Mouse (Mus musculus): Measurements from ENCODE around the gene Gm7029.
"Not testable (repeated sequence)": the region's sequence is repeated elsewhere in the genome, so short reads cannot be mapped to it uniquely, and the experiment has no call there.

Gm7029 gene

DNA sequence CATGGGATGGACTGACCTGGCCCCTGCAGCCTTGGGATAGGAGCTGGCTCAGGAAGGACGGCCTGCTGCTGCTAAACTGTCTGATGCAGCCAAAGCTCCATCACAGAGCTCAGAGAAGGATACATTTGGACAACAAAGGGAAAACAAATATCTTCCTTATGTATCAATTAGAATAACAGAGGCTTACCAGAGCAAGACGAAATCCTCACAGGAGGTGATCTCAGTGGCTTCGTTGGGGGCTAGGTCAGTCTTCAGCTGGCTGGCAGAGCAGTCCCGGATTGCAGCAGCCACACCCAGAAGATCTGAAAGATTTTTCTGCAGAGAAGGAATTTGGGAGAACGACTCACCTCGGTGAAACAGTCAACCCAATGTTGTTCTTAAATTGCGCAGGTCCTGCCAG, 18.8 kb downstream of the Gm7029 start:
- DNase-seq = no peak

DNA sequence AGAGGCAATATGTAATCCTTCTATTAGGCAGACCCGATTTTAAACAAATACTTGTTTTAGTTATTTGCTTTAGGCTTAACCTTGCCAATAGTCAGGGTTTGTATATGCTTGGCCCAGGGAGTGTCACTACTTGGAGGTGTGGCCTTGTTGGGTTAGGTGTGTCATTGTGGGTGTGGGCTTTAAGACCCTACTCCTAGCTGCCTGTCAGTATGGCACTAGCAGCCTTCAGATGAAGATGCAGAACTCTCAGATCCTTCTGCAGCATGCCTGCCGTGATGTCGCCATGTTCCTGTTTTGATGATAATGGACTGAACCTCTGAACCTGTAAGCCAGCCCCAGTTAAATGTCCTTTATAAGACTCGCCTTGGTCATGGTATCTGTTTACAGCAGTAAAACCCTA, 19.4 kb downstream of the Gm7029 start:
- DNase-seq = not testable (repeated sequence)

DNA sequence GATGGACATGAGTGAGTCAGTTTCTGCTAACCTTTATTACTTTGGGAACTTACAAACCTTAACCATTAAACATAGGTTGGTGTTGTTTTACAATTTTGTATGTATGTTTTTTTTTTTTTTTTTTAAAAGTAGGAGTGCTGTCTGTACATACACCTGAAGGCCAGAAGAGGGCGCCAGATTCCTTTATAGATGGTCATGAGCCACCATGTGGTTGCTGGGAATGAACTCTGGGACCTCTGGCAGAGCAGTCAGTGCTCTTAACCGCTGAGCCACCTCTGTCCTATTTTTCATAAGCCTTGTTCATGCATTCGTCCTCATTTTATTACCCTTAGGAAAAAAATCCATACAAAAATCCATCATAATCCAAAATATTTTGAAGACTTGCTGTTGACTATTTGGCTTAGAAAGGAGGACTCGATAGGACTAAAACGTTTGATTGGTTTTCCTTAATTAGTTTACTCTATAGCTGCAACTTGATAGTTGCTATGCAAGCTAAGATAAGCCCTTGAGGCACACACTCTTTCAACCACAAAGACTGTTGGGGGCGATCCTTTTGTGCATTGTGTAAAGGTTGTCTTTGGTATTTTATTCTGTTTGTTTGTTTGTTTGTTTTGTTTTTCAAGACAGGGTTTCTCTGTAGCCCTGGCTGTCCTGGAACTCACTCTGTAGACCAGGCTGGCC, 23.6 kb downstream of the Gm7029 start:
- no peak for DNase-seq

DNA sequence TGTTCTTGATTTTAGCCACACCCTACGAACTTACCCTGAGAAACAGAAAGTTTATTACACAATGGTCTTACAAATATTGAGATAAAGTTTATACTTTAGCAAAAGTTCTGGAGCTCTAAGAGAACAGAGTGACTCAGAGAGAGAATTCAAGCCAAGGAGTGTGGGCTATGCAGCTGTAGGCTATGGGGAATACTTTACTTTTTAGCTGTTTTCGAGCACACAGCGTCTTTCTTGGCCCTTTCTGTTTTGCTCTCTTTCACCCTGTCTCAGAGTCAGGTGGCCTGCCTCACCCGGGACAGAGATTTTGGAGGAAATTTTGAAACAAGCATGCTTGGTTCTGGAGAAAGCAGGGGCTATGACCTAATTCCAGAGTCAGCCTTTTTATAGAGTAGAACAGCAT, 24.6 kb downstream of the Gm7029 start:
- DNase-seq = not testable (repeated sequence)

DNA sequence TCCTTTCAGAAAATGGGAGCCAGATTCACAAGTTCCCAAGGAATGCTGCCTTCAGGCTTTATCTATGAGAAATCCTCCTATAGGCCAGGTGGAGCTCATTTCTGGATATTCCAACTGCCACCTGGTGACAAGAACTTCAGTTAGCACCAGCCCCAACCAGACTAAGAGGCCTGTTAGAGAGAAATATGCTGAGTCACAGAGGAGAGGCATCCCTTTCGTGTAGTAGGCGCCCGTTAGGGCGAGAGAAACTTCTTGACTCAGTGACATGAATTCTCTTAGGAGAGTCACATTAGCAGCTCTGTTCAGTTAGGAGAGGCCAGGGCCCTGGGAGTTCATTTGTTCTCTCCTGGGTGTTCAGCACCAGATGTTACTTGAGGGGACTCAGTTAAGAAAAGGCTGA, 26.0 kb downstream of the Gm7029 start:
- DNase-seq = no peak

DNA sequence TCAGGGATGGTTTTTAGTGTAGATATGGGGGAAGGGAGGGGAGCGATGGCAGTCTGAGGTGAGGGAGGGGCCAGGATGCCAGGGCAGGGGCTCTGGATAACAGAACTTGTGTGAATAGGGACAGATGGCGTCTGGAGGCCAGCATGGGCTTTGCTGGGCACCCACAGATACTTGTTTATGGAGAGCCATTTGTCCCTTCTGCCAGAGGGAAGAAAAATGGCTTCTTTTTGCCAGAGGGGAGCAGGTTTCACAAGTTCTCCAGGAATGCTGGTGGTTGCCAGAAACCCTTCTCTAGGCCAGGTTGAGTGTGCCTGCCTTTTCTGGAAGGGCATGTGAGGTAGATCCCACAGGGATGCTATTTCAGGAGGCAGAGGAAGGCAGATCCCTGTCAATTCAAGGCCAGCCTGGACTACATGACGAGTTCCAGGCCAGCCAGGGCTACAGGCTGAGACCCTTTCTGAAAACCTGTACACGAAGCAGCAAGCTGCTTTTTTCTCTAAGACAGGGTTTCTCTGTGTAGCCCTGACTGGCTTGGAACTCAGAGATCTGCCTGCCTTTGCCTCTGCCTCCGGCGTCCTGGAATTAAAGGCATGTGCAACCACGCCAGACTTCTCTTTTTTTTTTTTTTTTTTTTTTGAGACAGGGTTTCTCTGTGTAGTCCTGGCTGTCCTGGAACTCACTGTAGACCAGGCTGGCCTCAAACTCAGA, 26.8 kb downstream of the Gm7029 start:
- DNase-seq = no peak

DNA sequence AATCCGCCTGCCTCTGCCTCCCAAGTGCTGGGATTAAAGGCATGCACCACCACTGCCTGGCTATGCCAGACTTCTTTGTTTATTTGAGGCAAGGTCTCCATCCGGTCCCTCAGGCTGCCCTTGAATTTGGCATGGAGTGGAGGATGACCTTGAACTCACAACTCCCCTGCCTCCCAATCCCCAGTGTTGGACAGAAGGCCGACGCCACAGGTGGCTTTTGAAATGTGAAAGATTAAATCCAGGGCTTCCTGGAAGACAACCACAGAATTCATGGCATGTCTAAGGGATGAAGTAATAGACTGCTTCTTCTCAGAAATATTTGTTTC, 27.3 kb downstream of the Gm7029 start:
- DNase-seq = no peak

DNA sequence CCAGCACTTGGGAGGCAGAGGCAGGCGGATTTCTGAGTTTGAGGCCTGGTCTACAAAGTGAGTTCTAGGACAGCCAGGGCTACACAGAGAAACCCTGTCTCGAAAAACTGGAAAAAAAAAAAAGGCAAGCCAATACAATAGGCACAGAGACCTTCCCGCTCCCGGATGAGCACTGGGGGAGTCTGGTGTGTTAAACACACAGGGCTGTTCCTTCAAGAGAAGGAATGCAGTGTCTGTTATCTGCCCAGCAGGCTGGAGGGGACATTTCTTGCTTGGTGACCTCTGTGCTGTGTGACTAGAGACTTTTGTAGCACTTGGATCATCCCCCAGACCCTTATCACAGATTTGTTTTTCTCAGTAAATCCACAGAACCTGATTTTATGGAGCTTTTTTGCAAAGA, 28.0 kb downstream of the Gm7029 start:
- no peak for DNase-seq

DNA sequence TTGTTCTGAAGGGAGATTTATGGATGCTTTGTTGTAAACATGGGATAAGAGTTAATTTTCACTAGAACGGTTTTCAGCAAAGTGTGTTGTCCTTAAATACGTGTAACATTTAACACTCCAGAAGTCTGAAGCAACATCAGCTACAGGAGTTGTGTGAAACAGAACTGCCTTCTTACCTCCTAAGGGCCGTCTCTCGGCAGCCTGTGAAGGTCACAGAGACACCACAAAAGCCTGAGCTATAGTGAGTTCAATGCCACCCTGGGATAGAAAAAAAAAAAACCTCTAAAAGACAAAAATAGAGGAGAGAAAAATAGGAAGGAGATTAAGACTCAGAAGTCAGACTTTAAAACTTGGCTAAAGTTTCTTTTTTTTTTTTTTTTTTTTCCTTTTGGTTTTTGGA, 28.4 kb downstream of the Gm7029 start:
- DNase-seq = no peak

DNA sequence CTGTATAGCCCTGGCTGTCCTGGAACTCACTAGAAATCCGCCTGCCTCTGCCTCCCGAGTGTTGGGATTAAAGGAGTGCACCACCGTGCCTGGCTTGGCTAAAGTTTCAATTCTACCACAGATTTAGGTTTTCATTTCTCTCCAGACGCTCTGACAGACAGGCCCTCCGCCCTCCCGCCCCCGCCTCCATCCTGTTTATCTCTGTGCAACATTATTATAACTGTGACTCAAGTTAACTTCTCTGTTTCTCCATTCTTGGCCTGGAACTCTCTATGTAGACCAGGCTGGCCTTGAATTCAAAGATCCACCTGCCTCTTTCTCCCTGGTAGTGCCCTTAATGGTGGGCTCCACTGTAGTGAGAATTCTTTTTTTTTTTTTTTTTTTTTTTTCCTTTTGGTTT, 28.9 kb downstream of the Gm7029 start:
- no peak for DNase-seq

DNA sequence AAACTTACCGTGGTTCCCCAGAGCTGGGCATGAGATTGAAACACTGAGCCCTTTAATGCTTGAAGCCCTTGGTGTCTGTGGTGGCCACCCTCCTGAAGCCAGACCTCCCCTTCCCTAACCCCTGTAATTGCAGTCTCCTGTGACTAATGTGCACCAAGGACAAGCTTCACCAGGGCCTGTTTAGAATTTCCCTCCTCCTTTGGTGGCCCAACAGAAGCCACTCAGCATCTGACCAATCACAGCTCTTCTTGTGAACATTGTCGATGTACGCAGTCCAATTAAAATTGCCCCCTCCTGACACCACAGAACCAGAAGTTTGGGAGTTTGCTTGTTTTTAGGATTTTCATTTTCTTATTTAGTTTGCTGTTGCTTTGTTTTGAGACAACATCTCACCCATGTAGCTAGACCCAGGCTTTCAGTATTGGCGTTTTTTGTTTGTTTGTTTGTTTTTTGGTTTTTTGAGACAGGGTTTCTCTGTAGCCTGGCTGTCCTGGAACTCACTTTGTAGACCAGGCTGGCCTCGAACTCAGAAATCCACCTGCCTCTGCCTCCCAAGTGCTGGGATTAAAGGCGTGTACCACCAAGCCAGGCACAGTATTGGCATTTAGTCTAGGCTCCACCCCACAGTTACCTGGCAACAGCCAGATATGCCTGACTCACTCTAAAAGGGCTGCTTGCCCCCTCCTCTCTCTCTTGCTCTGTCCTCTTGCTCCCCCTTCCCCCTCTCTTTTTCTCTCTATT, 30.4 kb downstream of the Gm7029 start:
- DNase-seq = not testable (repeated sequence)

DNA sequence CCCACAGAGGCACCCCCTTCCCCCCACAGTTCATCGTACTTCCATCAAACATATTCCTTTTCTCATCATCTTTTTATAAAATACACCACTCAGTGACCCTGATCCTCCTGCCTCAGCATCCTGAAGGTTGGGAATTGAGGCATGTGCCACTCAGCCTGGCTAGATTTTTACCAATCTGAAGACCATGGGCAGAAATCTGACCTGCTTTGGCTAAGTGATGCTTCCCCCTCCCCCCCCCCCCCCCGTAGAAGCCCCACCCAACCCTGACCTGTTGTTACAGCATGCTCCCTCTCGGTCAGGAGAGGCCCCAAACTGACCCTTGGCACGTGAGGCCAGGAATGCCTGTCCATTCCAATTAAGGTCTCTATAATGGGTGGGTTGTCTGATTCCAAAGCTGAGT, 31.2 kb downstream of the Gm7029 start, which contains the start of gene Platr17:
TSS of gene Platr17 (plus strand) at position 301 of the 400 bp plus-strand sequence.
- not testable (repeated sequence) for DNase-seq

DNA sequence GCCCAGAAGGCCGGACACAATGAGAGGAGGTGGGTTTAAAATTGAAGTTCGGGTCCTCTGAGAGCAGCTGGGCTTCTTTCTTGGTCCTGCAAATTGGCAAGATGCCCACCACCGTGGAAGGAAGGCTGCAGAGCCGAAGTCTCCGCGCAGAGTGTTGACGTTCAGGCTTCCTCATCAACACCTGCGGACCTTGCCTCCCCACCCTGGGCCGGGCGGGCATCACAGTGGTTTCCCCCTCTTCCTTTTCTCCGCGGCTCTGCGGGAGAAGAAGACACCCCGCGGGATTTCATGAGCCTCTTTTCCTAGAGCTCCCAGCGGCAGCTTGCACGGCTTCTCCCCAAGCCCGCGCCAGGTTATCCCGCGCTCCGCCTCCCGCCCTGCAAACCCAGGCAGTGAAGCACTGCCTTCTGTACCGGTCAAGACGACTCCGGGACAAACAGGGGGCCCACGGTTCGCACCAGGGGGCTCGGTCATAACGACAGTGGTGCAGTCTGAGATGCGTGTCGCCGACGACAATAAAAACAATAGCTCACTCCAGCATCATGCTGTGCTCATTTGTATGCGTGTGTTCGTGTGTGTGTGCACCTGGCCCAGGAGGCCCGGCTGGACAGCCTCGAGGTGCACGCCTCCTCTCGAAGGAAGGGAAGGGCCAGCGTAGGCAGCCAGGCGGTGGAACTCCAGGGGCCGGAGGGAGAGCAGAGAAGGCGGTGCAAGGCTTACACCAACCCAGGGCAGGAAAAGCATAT, 34.9 kb downstream of the Gm7029 start:
- peak; percentile 80 for DNase-seq

DNA sequence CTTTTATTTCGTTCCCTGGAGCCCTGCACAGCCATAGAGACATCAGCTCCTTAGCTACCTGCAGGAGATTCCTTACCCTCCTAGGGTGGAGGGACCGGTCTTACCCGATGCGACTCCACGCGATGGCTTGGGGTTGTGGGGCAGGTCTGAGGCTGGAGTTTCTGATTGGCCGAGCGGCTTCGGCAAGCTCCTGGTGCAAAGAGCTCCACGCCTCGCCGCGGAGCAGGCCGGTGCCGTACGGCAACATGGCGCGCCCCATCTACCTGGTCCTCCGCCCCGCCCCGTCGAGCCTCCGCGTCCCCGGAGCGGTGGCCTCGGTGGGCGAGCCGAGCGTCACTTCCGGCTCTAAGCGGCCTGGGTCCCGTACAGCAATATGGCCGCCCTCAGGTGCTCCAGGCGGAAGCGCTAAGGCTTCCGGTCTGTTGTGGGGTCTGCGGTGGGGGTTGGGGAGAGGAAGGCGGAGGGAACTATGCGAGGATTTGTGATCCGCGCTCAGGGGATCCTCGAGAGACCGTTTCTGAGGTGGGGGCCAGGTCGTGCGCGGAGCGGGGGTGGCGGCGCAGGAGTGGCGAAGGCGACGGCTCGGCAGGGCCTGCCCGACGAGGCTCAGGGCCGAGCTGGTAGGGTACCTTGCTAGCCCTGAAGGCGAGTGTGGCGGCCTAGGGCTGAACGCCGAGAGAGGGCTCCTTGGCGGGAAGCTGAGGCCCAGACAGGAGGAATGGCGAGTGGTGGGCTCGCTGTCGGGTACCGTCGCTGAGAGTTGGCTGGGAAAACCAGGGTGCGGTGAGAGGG, 35.6 kb downstream of the Gm7029 start, which contains the start of gene Daxx:
TSS of gene Daxx (plus strand) at position 338 of the 792 bp plus-strand sequence.
- DNase-seq = peak; percentile 98

DNA sequence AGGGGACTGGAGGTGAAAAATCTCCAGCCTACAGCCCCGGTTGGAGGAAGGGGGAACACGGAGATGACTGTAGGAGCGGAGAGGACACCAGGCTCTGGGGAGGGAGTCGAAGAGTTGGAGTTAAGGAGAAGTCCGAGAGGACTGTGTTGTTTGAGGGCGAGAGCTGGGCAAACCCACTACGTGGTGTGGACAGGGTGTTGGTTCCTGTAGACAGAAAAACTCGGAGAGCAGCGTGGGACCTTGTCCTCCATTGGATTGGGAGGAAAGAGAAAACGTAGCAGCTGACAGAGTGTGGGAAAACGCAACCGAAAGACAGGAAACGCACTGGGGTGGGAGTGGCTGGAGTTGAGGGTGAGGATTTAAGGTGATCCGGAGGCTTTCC, 36.2 kb downstream of the Gm7029 start:
- DNase-seq = no peak

DNA sequence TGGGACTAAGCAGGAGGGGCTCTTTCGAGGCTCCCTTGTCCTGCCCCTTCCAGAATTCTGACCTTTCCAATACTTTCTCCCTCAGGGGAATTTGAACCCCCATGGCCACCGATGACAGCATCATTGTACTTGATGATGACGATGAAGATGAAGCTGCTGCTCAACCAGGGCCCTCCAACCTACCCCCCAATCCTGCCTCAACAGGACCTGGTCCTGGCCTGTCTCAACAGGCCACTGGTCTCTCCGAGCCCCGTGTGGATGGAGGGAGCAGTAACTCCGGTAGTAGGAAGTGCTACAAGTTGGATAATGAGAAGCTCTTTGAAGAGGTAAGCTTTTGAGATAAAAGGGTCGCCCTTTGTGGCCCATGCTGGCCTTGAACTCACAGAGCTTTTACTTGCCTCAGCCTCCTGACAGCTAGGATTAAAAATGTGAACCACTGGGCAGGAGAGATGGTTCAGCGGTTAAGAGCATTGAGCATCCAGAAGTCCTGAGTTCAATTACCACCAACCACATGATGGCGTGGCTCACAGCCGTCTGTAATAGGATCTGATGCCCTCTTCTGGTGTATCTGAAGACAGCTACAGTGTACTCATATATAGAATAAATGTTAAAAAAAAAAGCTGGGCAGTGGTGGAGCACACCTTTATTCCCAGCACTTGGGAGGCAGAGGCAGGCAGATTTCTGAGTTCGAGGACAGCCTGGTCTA, 36.9 kb downstream of the Gm7029 start:
- DNase-seq = peak; percentile 66

DNA sequence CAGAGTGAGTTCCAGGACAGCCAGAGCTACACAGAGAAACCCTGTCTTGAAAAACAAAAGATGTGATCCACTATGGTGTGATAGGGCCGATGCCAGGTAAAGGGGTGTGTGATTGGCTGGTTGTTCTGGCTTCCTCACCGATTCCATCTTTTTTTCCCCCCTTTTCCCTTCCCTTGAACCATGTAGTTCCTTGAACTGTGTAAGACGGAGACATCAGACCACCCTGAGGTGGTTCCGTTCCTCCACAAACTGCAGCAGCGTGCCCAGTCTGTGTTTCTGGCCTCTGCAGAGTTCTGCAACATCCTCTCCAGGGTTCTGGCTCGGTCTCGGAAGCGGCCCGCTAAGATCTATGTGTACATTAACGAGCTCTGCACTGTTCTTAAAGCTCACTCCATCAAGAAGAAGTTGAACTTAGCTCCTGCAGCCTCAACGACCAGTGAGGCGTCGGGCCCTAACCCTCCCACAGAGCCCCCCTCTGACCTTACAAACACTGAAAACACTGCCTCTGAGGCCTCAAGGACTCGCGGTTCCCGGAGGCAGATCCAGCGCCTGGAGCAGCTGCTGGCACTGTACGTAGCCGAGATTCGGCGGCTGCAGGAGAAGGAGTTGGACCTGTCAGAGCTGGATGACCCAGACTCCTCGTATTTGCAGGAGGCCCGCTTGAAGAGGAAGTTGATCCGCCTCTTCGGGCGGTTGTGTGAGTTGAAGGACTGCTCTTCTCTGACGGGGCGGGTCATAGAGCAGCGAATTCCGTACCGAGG, 37.6 kb downstream of the Gm7029 start:
- peak; percentile 53 for DNase-seq

DNA sequence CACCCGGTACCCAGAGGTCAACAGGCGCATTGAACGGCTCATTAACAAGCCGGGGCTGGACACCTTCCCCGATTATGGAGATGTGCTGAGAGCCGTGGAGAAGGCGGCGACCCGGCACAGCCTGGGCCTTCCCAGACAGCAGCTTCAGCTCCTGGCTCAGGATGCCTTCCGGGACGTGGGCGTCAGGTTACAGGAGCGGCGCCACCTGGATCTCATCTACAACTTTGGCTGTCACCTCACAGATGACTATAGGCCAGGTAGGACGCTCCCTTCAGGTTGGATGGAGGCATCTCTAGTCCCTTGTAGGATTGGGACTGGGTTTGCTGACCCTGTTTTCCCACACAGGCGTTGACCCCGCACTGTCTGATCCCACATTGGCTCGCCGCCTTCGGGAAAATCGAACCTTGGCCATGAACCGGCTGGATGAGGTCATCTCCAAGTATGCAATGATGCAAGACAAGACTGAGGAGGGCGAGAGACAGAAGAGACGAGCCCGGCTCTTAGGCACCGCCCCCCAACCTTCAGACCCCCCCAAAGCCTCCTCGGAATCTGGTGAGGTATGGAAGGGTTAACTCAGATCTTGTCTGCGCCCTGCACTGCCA, 38.3 kb downstream of the Gm7029 start:
- DNase-seq = peak; percentile 57

DNA sequence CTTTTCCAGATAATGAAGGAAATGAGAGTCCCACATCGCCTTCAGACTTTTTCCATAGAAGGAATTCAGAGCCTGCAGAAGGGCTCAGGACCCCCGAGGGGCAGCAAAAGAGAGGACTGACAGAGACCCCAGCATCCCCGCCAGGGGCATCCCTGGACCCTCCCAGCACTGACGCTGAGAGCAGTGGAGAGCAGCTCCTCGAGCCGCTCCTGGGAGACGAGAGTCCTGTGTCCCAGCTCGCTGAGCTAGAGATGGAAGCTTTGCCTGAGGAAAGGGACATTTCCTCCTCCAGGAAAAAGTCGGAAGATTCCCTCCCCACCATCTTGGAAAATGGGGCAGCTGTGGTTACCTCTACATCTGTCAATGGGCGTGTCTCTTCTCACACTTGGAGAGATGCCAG, 39.6 kb downstream of the Gm7029 start:
- peak; percentile 46 for DNase-seq

DNA sequence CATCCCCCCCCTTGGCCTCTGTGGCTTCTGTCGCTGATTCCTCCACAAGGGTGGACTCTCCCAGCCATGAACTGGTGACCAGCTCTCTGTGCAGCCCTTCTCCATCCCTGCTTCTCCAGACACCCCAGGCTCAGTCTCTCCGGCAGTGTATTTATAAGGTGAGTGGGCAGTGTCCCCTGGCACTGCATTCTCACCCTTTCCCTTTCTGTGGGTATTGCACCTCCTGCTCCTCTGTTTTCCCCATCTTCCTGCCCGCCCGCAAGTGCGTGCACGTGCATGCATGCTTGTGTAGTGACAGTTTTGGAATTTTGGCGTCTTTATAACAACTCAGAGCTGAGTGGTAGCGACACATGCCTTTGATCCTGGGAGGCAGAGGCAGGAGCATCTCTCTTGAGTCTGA, 40.3 kb downstream of the Gm7029 start:
- peak; percentile 55 for DNase-seq
